Mouse (Mus musculus) right cerebral cortex, adult 2 months (tissue): ENCODE results near the gene Pafah1b2.

ENCODE experiments used
- DNase-seq, 2 experiments: peaks; one replicate each; pipeline ENCODE4 v3.0.0; 2021 to 2022; ENCODE audit warnings: low spot score in 2 of 2

The Pafah1b2 gene

GRCm38 (mm10) chr9:46012091-46013008 lies at the start of gene Pafah1b2, which contains the start of gene Sik3:
Gene Pafah1b2 (minus strand): TSS chr9:46012690.
Gene Sik3 (plus strand): TSS chr9:46012820.
- DNase-seq, result peak; percentile 95 to 97

GRCm38 (mm10) chr9:46061696-46062425 lies 49.4 kb upstream of the Pafah1b2 start:
- peak; percentile 42 to 49 for DNase-seq

GRCm38 (mm10) chr9:46060249-46060648 lies 47.8 kb upstream of the Pafah1b2 start:
- no peak for DNase-seq

- no peak for DNase-seq
Observed at GRCm38 (mm10) chr9:46058065-46058464, 45.6 kb upstream of the Pafah1b2 start.

GRCm38 (mm10) chr9:46053014-46053666 lies 40.6 kb upstream of the Pafah1b2 start:
- no peak for DNase-seq

- DNase-seq, result no peak
Observed at GRCm38 (mm10) chr9:46050203-46050602, 37.7 kb upstream of the Pafah1b2 start.

GRCm38 (mm10) chr9:46049525-46049924 lies 37.0 kb upstream of the Pafah1b2 start:
- DNase-seq, result no peak

GRCm38 (mm10) chr9:46046724-46047517 lies 34.4 kb upstream of the Pafah1b2 start:
- DNase-seq, result no peak

- DNase-seq, result no peak
Observed at GRCm38 (mm10) chr9:46043626-46044025, 31.1 kb upstream of the Pafah1b2 start.

- DNase-seq, result peak; percentile 38 to 47
Observed at GRCm38 (mm10) chr9:46042387-46042786, 29.9 kb upstream of the Pafah1b2 start.

- no peak for DNase-seq
Observed at GRCm38 (mm10) chr9:46041186-46041585, 28.7 kb upstream of the Pafah1b2 start.

- no peak for DNase-seq
Observed at GRCm38 (mm10) chr9:46038786-46039185, 26.3 kb upstream of the Pafah1b2 start.

GRCm38 (mm10) chr9:46036881-46037280 lies 24.4 kb upstream of the Pafah1b2 start:
- DNase-seq, result no peak

- no peak for DNase-seq
Observed at GRCm38 (mm10) chr9:46035290-46035871, 22.9 kb upstream of the Pafah1b2 start.

- no peak for DNase-seq
Observed at GRCm38 (mm10) chr9:46033862-46034261, 21.4 kb upstream of the Pafah1b2 start.

GRCm38 (mm10) chr9:46033058-46033457 lies 20.6 kb upstream of the Pafah1b2 start:
- no peak for DNase-seq

GRCm38 (mm10) chr9:46032190-46032589 lies 19.7 kb upstream of the Pafah1b2 start:
- peak in 1 of 2 experiments; percentile 41 for DNase-seq

- DNase-seq, result no peak
Observed at GRCm38 (mm10) chr9:46030968-46031367, 18.5 kb upstream of the Pafah1b2 start.

- no peak for DNase-seq
Observed at GRCm38 (mm10) chr9:46030184-46030583, 17.7 kb upstream of the Pafah1b2 start.

- no peak for DNase-seq
Observed at GRCm38 (mm10) chr9:46029534-46029933, 17.0 kb upstream of the Pafah1b2 start.

GRCm38 (mm10) chr9:46027994-46028393 lies 15.5 kb upstream of the Pafah1b2 start:
- DNase-seq, result peak; percentile 44 to 51
